In the genomic region with DNA sequence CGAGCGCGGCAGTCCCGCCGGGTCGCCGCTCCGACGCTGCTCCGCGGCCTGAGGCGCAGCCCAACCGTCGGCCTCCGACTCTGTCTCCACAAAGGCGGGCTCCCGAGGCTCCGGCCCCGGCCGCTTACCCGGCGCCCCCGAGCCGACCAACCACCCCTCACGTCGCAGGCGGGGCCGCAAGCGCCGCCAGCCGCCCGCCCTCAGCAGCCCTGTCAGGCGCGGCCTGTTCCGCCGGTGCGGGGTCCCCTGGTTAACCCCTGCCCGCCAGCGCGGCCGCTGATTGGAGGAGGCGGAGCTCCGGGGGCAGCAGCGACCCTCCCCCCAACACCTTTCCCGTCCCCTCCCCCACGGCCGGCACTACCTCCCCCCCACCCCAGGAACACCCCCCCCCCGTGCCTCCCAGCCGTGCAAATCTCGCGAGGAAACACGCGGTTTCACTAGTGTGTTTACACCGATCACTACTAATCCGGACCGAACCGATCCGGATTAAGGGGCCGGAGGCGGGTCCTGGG, we compare ENCODE assay signal across 8 mouse cellular contexts. TPM values are rescaled to one million over a fixed set of nuclear protein-coding genes. Genes with fewer than 3 reads are reported as not detected.
DNase-seq lines count a peak whose midpoint lies in the region; ATAC-seq lines count a peak whose summit lies in the region.

No protein-coding gene starts in this region.

- H3K27me3 ChIP-seq in hindbrain, embryonic 14.5 days (ENCODE audit: control insufficient read depth, insufficient read depth, low read length): no peaks in the 10 kb centered on the region

- WGBS in hindbrain, embryonic 14.5 days: under 1% methylated on average over 53 of the region's 60 CpGs

- H3K36me3 ChIP-seq in hindbrain, embryonic 14.5 days (replicated peaks; ENCODE audit: control insufficient read depth, insufficient read depth): peaks cover 21% of the 10 kb centered on the region

- peak; percentile 96 for DNase-seq in NIH3T3 (ENCODE audit: low read depth)
- DNase-seq in cerebellum, postnatal 10 days: peak; percentile 98
- DNase-seq in frontal cortex, postnatal 14 days (ENCODE audit: low spot score in 2 of 2): peak; percentile 82 to 87
- peak; percentile 92 for DNase-seq in hindbrain, embryonic 14.5 days (ENCODE audit: low spot score)
- peak; percentile 85 to 89 for DNase-seq in layer of hippocampus, postnatal 36 days
- DNase-seq in lung, postnatal 36 days: peak; percentile 93
- peak; percentile 97 for DNase-seq in retina, postnatal 1 day
- peak; percentile 77 to 87 for DNase-seq in urinary bladder, adult 18-20 months (ENCODE audit: low spot score in 2 of 2)

- peak overlapping the region; percentile 97 for H3K9ac ChIP-seq in hindbrain, embryonic 14.5 days

- peak; percentile 96 for ATAC-seq in hindbrain, embryonic 14.5 days (ENCODE audit: low FRiP score)

- peaks cover 24% of the 10 kb centered on the region for H3K4me1 ChIP-seq in hindbrain, embryonic 14.5 days (replicated peaks; ENCODE audit: control insufficient read depth, insufficient read depth, low read length)

- no peaks in the 10 kb centered on the region for H3K9me3 ChIP-seq in hindbrain, embryonic 14.5 days (ENCODE audit: control insufficient read depth, low read length)

- peak overlapping the region; percentile 93 for H3K4me2 ChIP-seq in hindbrain, embryonic 14.5 days (replicated peaks)

- H3K4me3 ChIP-seq in hindbrain, embryonic 14.5 days (replicated peaks; ENCODE audit: low read length): peak overlapping the region; percentile 94

- peak overlapping the region; percentile 95 for H3K27ac ChIP-seq in hindbrain, embryonic 14.5 days

RNA-seq across cellular contexts. Expression of a gene that starts 2.6 kb away (rescaled TPM):
- polyA plus RNA-seq in hindbrain, embryonic 14.5 days (2014; fragmentation: Nextera tagmentation; extraction: Ambion mirVana): 26.2 and 27.9 TPM in 2 replicates
- total RNA-seq in layer of hippocampus, postnatal 36 days (2021): 10 to 100 TPM; 47.8 to 53.8 TPM

RNA-seq across cellular contexts. Expression of a gene that starts 34.5 kb away (rescaled TPM):
- polyA plus RNA-seq in hindbrain, embryonic 14.5 days (2014; fragmentation: Nextera tagmentation; extraction: Ambion mirVana): not detected in 2 replicates
- not detected for total RNA-seq in layer of hippocampus, postnatal 36 days (2021)

RNA-seq across cellular contexts. Expression of a gene that starts 55.0 kb away (rescaled TPM):
- polyA plus RNA-seq in hindbrain, embryonic 14.5 days (2014; fragmentation: Nextera tagmentation; extraction: Ambion mirVana): 25.0 and 27.3 TPM in 2 replicates
- total RNA-seq in layer of hippocampus, postnatal 36 days (2021): 10 to 100 TPM; 17.4 to 18.3 TPM

Comparison
In these comparisons a context has a peak if more than half of its experiments do, and no peak if none do; other contexts are left out.
1. Peak in every context shown above with its lines: DNase-seq, ATAC-seq, H3K4me3 ChIP-seq and H3K27ac ChIP-seq.